Mouse (Mus musculus): ENCODE results near the gene Syce1l. TPM values are rescaled to one million over a fixed set of nuclear protein-coding genes. Genes with fewer than 3 reads are reported as not detected.

Gene Syce1l
- total and polyA plus RNA-seq, 2 experiments from 2014 or later, result not detected

GRCm38 (mm10) chr8:113688543-113688915 is 45.5 kb downstream of the Syce1l start:
- TF ChIP-seq CTCF (IDR thresholded peaks at IDR 0.05; ENCODE audit: low read depth) (no peak), EP300 (IDR thresholded peaks at IDR 0.05; ENCODE audit: low read depth) (no peak)
- no peak overlapping the region for H3K9ac ChIP-seq (replicated peaks; ENCODE audit: low read depth, low read length)
- H3K4me2 ChIP-seq (ENCODE audit: low read depth, low read length), result no peak overlapping the region
- 65% methylated on average over 8 of the region's 8 CpGs for WGBS
- DNase-seq (ENCODE audit: low spot score), result no peak
- H3K4me3 ChIP-seq (ENCODE audit: low read depth, low read length), result no peak overlapping the region
- no peaks in the 10 kb centered on the region for H3K9me3 ChIP-seq (replicated peaks; ENCODE audit: control insufficient read depth, low read length)
- H3K36me3 ChIP-seq (replicated peaks; ENCODE audit: control insufficient read depth, insufficient read depth, low read length), result no peaks in the 10 kb centered on the region
- ATAC-seq (ENCODE audit: insufficient read depth, low read depth), result no peak
- no peaks in the 10 kb centered on the region for H3K4me1 ChIP-seq (ENCODE audit: control insufficient read depth, insufficient read depth)
- no peak overlapping the region for H3K27ac ChIP-seq (ENCODE audit: low read depth)
- no peaks in the 10 kb centered on the region for H3K27me3 ChIP-seq (ENCODE audit: control insufficient read depth, insufficient read depth, low read length)

GRCm38 (mm10) chr8:113691622-113692343 is 48.8 kb downstream of the Syce1l start:
- H3K36me3 ChIP-seq (replicated peaks; ENCODE audit: control insufficient read depth, insufficient read depth, low read length), result no peaks in the 10 kb centered on the region
- no peaks in the 10 kb centered on the region for H3K27me3 ChIP-seq (ENCODE audit: control insufficient read depth, insufficient read depth, low read length)
- 70% methylated on average over 14 of the region's 14 CpGs for WGBS
- H3K9me3 ChIP-seq (replicated peaks; ENCODE audit: control insufficient read depth, low read length), result no peaks in the 10 kb centered on the region
- ATAC-seq (ENCODE audit: insufficient read depth, low read depth), result no peak
- no peak overlapping the region for H3K4me2 ChIP-seq (ENCODE audit: low read depth, low read length)
- no peak for TF ChIP-seq CTCF (IDR thresholded peaks at IDR 0.05; ENCODE audit: low read depth)
- TF ChIP-seq EP300 (IDR thresholded peaks at IDR 0.05; ENCODE audit: low read depth), result no peak
- H3K4me1 ChIP-seq (ENCODE audit: control insufficient read depth, insufficient read depth), result no peaks in the 10 kb centered on the region
- H3K9ac ChIP-seq (replicated peaks; ENCODE audit: low read depth, low read length), result no peak overlapping the region
- no peak overlapping the region for H3K27ac ChIP-seq (ENCODE audit: low read depth)
- H3K4me3 ChIP-seq (ENCODE audit: low read depth, low read length), result no peak overlapping the region
- no peak for DNase-seq (ENCODE audit: low spot score)

GRCm38 (mm10) chr8:113704968-113705367 is 62.0 kb downstream of the Syce1l start:
- Histone ChIP-seq H3K4me1 (ENCODE audit: control insufficient read depth, insufficient read depth) (no peaks in the 10 kb centered on the region), H3K9ac (replicated peaks; ENCODE audit: low read depth, low read length) (no peak overlapping the region), H3K36me3 (replicated peaks; ENCODE audit: control insufficient read depth, insufficient read depth, low read length) (no peaks in the 10 kb centered on the region), H3K9me3 (replicated peaks; ENCODE audit: control insufficient read depth, low read length) (no peaks in the 10 kb centered on the region), H3K4me2 (ENCODE audit: low read depth, low read length) (no peak overlapping the region), H3K27me3 (ENCODE audit: control insufficient read depth, insufficient read depth, low read length) (no peaks in the 10 kb centered on the region), H3K27ac (ENCODE audit: low read depth) (no peak overlapping the region), H3K4me3 (ENCODE audit: low read depth, low read length) (no peak overlapping the region)
- DNase-seq (ENCODE audit: low spot score) (no peak), ATAC-seq (ENCODE audit: insufficient read depth, low read depth) (no peak)
- 81% methylated on average over 7 of the region's 7 CpGs for WGBS
- TF ChIP-seq EP300 (IDR thresholded peaks at IDR 0.05; ENCODE audit: low read depth) (no peak), CTCF (IDR thresholded peaks at IDR 0.05; ENCODE audit: low read depth) (no peak)

Other genes with a start within 250 kb of the Syce1l start
- 3.5 and 8.2 TPM in 2 replicates for gene Mon1b, start 7.6 kb upstream of the Syce1l start, total RNA-seq (2014; rRNA removed; ENCODE audit: low replicate concordance)
- gene Mon1b, start 7.6 kb upstream of the Syce1l start, polyA plus RNA-seq (2015; fragmentation: Nextera tagmentation; extraction: Ambion mirVana), result 2.0 and 2.3 TPM in 2 replicates
- 0.04 and 0.43 TPM in 2 replicates for gene Adamts18, start 205.5 kb downstream of the Syce1l start, total RNA-seq (2014; rRNA removed; ENCODE audit: low replicate concordance)
- 0.12 and 0.20 TPM in 2 replicates for gene Adamts18, start 205.5 kb downstream of the Syce1l start, polyA plus RNA-seq (2015; fragmentation: Nextera tagmentation; extraction: Ambion mirVana)

Measured in heart, postnatal 0 days (tissue).